Mouse (Mus musculus) C2C12 (cell line): ENCODE results near the gene Snx33. TPM values are rescaled to one million over a fixed set of nuclear protein-coding genes. Genes with fewer than 3 reads are reported as not detected.

ENCODE experiments used
- H3K27me3 ChIP-seq: one replicate; pipeline ENCODE4 v1.6.1; 2011; ENCODE audit not compliant: control insufficient read depth, insufficient read depth, insufficient read length
- H3K36me3 ChIP-seq: one replicate; pipeline ENCODE4 v1.6.1; 2011; ENCODE audit not compliant: control insufficient read depth, insufficient read depth
- H3K4me3 ChIP-seq: one replicate; pipeline ENCODE4 v1.5.1; 2011; ENCODE audit warnings: mild to moderate bottlenecking, control low read depth; ENCODE audit not compliant: poor library complexity, insufficient read depth, severe bottlenecking
- H3K79me2 ChIP-seq: one replicate; pipeline ENCODE4 v1.6.1; 2011; ENCODE audit not compliant: control insufficient read depth, insufficient read depth
- H3K79me3 ChIP-seq: one replicate; pipeline ENCODE4 v1.6.1; 2011; ENCODE audit warnings: low read depth, control low read depth
- H3ac ChIP-seq: one replicate; pipeline ENCODE3; 2011; ENCODE audit warnings: low read depth; ENCODE audit not compliant: control insufficient read depth, insufficient read length
- CEBPB ChIP-seq: IDR thresholded peaks from one replicate; pipeline ENCODE4 v1.6.1; 2011; ENCODE audit warnings: low read depth, mild to moderate bottlenecking, control low read depth, moderate library complexity
- CTCF ChIP-seq: IDR thresholded peaks from one replicate; pipeline ENCODE4 v1.5.1; 2011; ENCODE audit not compliant: control insufficient read depth, insufficient read depth, insufficient read length
- FOSL1 ChIP-seq: IDR thresholded peaks from one replicate; pipeline ENCODE4 v1.8.0; 2011; ENCODE audit warnings: mild to moderate bottlenecking, low read length; ENCODE audit not compliant: poor library complexity, insufficient read depth, severe bottlenecking
- MAX ChIP-seq: IDR thresholded peaks from one replicate; pipeline ENCODE4 v1.6.1; 2011; ENCODE audit warnings: mild to moderate bottlenecking, control low read depth
- MYOD1 ChIP-seq: IDR thresholded peaks from one replicate; pipeline ENCODE4 v1.6.1; 2011; ENCODE audit warnings: low read depth; ENCODE audit not compliant: control insufficient read depth, insufficient read length
- MYOG ChIP-seq: IDR thresholded peaks from one replicate; pipeline ENCODE4 v1.6.1; 2011; ENCODE audit not compliant: control insufficient read depth, insufficient read length; ENCODE audit errors: extremely low read depth
- USF1 ChIP-seq: IDR thresholded peaks from one replicate; pipeline ENCODE4 v1.6.1; 2011; ENCODE audit warnings: low read depth, mild to moderate bottlenecking, control low read depth, moderate library complexity
- polyA plus RNA-seq: library from polyadenylated mRNA; unstranded; fragments of >200 nt; fragmentation: generic; extraction: Trizol; gene quantifications from one replicate; pipeline ENCODE4 v1.2.1, GENCODE M21; 2012; ENCODE audit warnings: missing spikeins

The Snx33 gene
- polyA plus RNA-seq, 1 experiment: 5.7 TPM

GRCm38 (mm10) chr9:56923841-56924650, 4.1 kb downstream of the Snx33 start:
- Histone ChIP-seq H3K79me3 (peaks cover 3% of the 10 kb centered on the region), H3K79me2 (peaks cover 48% of the 10 kb centered on the region), H3K27me3 (no peaks in the 10 kb centered on the region), H3ac (no peak overlapping the region), H3K36me3 (peaks cover 21% of the 10 kb centered on the region), H3K4me3 (no peak overlapping the region)
- TF ChIP-seq MYOD1 (no peak), CEBPB (peak; percentile 59)

GRCm38 (mm10) chr9:56922746-56923145, 5.4 kb downstream of the Snx33 start:
- Histone ChIP-seq H3K4me3 (no peak overlapping the region), H3K79me3 (peaks cover 3% of the 10 kb centered on the region), H3K27me3 (no peaks in the 10 kb centered on the region), H3ac (no peak overlapping the region), H3K79me2 (peaks cover 48% of the 10 kb centered on the region), H3K36me3 (peaks cover 30% of the 10 kb centered on the region)
- TF ChIP-seq CTCF: no peak

DNA sequence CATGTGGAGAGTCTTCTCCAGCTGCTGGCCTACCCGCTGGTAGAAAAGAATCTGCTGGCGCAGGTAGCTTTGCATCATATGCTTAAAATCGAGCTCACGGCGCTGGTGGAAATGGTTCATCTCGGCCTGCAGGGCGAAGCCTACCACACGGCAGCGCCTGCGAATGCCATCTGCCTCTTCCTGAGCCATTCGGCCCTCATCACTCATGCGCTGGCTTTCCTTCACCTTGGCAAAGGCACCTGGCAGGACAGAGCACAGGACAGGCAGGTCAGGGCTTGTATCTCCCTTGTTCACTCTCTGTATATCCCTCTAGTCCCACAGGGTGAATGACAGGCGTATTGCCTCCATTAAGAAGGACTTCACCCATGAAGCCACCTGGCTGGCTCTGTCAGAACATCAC, 9.7 kb downstream of the Snx33 start:
- Histone ChIP-seq H3K79me2 (peaks cover 10% of the 10 kb centered on the region), H3K4me3 (no peak overlapping the region), H3K36me3 (peaks cover 31% of the 10 kb centered on the region), H3K79me3 (peaks cover 3% of the 10 kb centered on the region), H3ac (no peak overlapping the region), H3K27me3 (no peaks in the 10 kb centered on the region)
- TF ChIP-seq CEBPB (no peak), FOSL1 (no peak), MYOD1 (no peak), MYOG (no peak), MAX (no peak), CTCF (no peak), USF1 (no peak)

- TF ChIP-seq MAX (no peak), MYOD1 (no peak), CEBPB (no peak), MYOG (no peak), CTCF (no peak), FOSL1 (no peak), USF1 (no peak)
- Histone ChIP-seq H3K4me3 (no peak overlapping the region), H3K36me3 (peaks cover 25% of the 10 kb centered on the region), H3ac (no peak overlapping the region), H3K79me3 (no peaks in the 10 kb centered on the region), H3K79me2 (no peaks in the 10 kb centered on the region), H3K27me3 (no peaks in the 10 kb centered on the region)
These were observed 11.0 kb downstream of the Snx33 start for GRCm38 (mm10) chr9:56917131-56917530.

GRCm38 (mm10) chr9:56915695-56916410, 12.3 kb downstream of the Snx33 start:
- no peaks in the 10 kb centered on the region for H3K79me2 ChIP-seq
- TF ChIP-seq CTCF (no peak), MAX (no peak), FOSL1 (no peak), CEBPB (no peak), MYOD1 (no peak), MYOG (no peak), USF1 (no peak)
- no peaks in the 10 kb centered on the region for H3K79me3 ChIP-seq
- no peak overlapping the region for H3K4me3 ChIP-seq
- peaks cover 14% of the 10 kb centered on the region for H3K36me3 ChIP-seq
- H3ac ChIP-seq: no peak overlapping the region
- H3K27me3 ChIP-seq: no peaks in the 10 kb centered on the region

GRCm38 (mm10) chr9:56915116-56915515, 13.1 kb downstream of the Snx33 start:
- H3ac ChIP-seq: no peak overlapping the region
- no peak overlapping the region for H3K4me3 ChIP-seq
- no peaks in the 10 kb centered on the region for H3K79me2 ChIP-seq
- no peaks in the 10 kb centered on the region for H3K27me3 ChIP-seq
- TF ChIP-seq FOSL1 (no peak), MYOG (no peak), CEBPB (no peak), USF1 (no peak), MAX (no peak), CTCF (no peak), MYOD1 (no peak)
- H3K79me3 ChIP-seq: no peaks in the 10 kb centered on the region
- H3K36me3 ChIP-seq: peaks cover 9% of the 10 kb centered on the region
